Mouse (Mus musculus) heart, postnatal 0 days (tissue): ENCODE measurements at regions not wholly inside any gene's neighbourhood (a gene's known extent, or its start where the extent isn't known, plus 50 kb on each side); places are given as distances from the start of the nearest gene placed in this dataset.
A peak's percentile ranks its signal among the peaks of the same experiment; 100 is the strongest.
"Not testable (repeated sequence)": the region's sequence is repeated elsewhere in the genome, so short reads cannot be mapped to it uniquely, and the experiment has no call there.

Experiments used
- ATAC-seq: fragments of 200-750 bp; cut with Nextera tagmentation; 2 replicates; pipeline ENCODE4 v1.8.0; 2017; ENCODE audit warnings: low read depth, moderate number of reproducible peaks, moderate library complexity; ENCODE audit not compliant: insufficient read depth
- DNase-seq: peaks from one replicate; pipeline ENCODE4 v3.0.0-alpha.2; 2016; ENCODE audit warnings: low spot score
- H3K27ac ChIP-seq: fragments of 300-500 bp; sonication (generic); 2 replicates; pipeline ENCODE4 v1.5.1; 2014; ENCODE audit warnings: low read depth, mild to moderate bottlenecking
- H3K27me3 ChIP-seq: fragments of 300-500 bp; sonication (generic); 2 replicates; pipeline ENCODE4 v1.6.1; 2014; ENCODE audit warnings: low read length, mixed read lengths; ENCODE audit not compliant: control insufficient read depth, insufficient read depth
- H3K36me3 ChIP-seq: fragments of 300-500 bp; sonication (generic); replicated peaks from 2 replicates; pipeline ENCODE4 v1.6.1; 2014; ENCODE audit warnings: low read length, mixed read lengths; ENCODE audit not compliant: control insufficient read depth, insufficient read depth
- H3K4me1 ChIP-seq: fragments of 300-500 bp; sonication (generic); 2 replicates; pipeline ENCODE4 v1.6.1; 2014; ENCODE audit warnings: antibody characterized with exemption; ENCODE audit not compliant: control insufficient read depth, insufficient read depth
- H3K4me2 ChIP-seq: fragments of 300-500 bp; sonication (generic); 2 replicates; pipeline ENCODE4 v1.6.1; 2014; ENCODE audit warnings: low read depth, mild to moderate bottlenecking, low read length, moderate library complexity
- H3K4me3 ChIP-seq: fragments of 300-500 bp; sonication (generic); 2 replicates; pipeline ENCODE4 v1.5.1; 2014; ENCODE audit warnings: low read depth, low read length
- H3K9ac ChIP-seq: fragments of 300-500 bp; sonication (generic); replicated peaks from 2 replicates; pipeline ENCODE4 v1.6.1; 2014; ENCODE audit warnings: low read depth, low read length, mixed read lengths
- H3K9me3 ChIP-seq: fragments of 300-500 bp; sonication (generic); replicated peaks from 2 replicates; pipeline ENCODE4 v1.6.1; 2016; ENCODE audit warnings: low read length; ENCODE audit not compliant: control insufficient read depth
- CTCF ChIP-seq: IDR thresholded peaks from 2 replicates; pipeline ENCODE4 v1.5.1; 2016; ENCODE audit warnings: antibody characterized with exemption, control low read depth, low read depth
- EP300 ChIP-seq: IDR thresholded peaks from 2 replicates; pipeline ENCODE4 v1.6.1; 2016; ENCODE audit warnings: antibody characterized with exemption, low read depth
- WGBS: fragments of 180-500 bp; shearing (Covaris S2); extraction: QIAGEN DNeasy Blood & Tissue Kit; methylation state at CpG from one replicate; pipeline ENCODE4 v1.1.7; 2014; 5-methylcytosine and 5-hydroxymethylcytosine counted together

DNA sequence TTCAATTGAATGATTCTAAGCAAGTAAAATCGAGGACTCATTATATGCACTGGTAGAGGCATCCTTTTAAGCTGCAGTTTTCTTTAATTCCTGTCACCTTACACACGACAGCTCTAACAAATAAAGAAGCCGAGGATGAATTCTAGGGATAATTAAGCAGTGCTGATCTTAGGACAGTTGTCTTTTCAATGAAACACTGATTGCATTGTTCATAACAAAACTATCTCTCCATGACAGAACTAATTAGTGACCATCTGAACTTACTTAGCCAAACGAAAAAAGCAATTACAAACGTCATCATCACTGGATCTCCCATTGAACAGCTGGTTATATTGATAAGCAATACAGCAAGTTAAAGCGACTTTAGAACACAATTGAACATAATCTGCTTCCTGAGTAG is 1579.7 kb upstream of the G6pd2 start:
- Histone ChIP-seq H3K9me3 (no peaks in the 10 kb centered on the region), H3K36me3 (no peaks in the 10 kb centered on the region), H3K4me1 (no peaks in the 10 kb centered on the region), H3K9ac (no peak overlapping the region), H3K4me2 (no peak overlapping the region), H3K4me3 (no peak overlapping the region), H3K27me3 (no peaks in the 10 kb centered on the region), H3K27ac (no peak overlapping the region)
- DNase-seq: no peak
- ATAC-seq: no peak
- 57% methylated on average over 6 of the region's 6 CpGs for WGBS
- no peak for TF ChIP-seq CTCF
- no peak for TF ChIP-seq EP300

DNA sequence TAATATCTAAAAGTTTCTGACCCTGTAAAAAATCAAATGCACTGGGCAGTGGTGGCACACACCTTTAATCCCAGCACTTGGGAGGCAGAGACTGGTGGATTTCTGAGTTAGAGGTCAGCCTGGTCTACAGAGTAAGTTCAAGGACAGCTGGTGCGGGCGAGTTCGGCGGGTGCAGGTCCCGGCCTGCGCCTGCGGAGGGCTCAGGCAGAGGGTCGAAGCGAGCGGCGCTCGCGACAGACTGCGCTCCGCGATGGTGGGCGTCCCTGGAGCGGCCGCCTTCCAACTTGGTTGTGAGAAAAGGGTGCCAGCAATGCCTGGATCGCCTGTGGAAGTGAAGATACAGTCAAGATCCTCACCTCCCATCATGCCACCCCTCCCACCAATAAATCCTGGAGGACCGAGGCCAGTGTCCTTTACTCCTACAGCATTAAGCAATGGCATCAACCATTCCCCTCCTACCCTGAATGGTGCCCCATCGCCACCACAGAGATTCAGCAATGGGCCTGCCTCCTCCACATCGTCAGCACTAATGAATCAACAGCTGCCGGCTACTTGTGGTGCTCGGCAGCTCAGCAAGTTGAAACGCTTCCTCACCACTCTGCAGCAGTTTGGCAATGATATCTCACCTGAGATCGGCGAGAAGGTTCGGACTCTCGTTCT is 1577.3 kb upstream of the G6pd2 start:
- H3K4me1 ChIP-seq, H3K36me3 ChIP-seq, H3K27ac ChIP-seq, DNase-seq, H3K27me3 ChIP-seq, ATAC-seq, H3K4me3 ChIP-seq, H3K9ac ChIP-seq, H3K9me3 ChIP-seq: not testable (repeated sequence)
- 15% methylated on average over 25 of the region's 30 CpGs for WGBS
- H3K4me2 ChIP-seq: peak overlapping the region; percentile 31; the same call in 1 of the 2 replicates

DNA sequence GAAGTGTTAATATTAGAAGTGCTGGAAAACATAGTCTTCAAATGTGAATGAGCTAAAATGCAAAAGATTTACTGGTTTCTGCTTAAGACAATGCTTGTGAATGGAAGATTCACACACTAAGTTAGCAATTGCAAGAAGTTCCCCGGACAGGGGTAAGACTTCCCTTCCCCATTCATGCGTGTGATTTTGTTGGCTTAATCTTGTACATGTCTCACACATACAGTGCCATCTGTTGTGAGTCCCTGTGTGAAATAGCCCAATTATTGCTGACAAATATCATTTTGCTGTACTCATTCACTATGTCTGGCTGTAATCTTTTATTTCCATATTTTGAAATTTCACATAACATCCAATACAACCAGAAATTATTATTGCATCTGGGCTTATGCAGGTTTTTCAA is 1564.4 kb upstream of the G6pd2 start:
- H3K9ac ChIP-seq: no peak overlapping the region
- H3K27me3 ChIP-seq: no peaks in the 10 kb centered on the region
- no peak for TF ChIP-seq CTCF
- no peak for TF ChIP-seq EP300

DNA sequence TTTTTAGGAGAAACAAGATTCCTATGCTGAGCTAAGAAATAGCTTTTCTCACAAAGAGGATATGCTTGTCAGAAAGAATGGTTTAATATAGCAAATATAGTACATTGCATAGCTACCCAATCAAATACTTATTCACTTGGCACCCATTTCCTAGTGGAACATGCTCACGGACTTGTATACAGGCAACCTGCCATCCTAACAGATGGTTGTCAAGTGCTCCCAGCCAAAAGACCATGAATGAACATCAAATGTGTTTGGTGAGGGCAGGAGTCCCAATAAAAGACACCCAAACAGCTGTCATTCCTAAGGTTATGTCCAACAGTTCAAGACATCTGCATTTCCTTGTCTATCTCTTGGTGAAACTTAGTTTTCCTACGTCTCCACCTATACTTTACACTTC is 1531.9 kb upstream of the G6pd2 start:
- no peak for ATAC-seq

More for the DNA sequence above, 1564.4 kb upstream of the G6pd2 start:
- no peaks in the 10 kb centered on the region for H3K36me3 ChIP-seq
- no peak overlapping the region for H3K4me2 ChIP-seq
- no peak overlapping the region for H3K4me3 ChIP-seq
- 73% methylated on average over 2 of the region's 2 CpGs for WGBS
- no peak overlapping the region for H3K27ac ChIP-seq
- DNase-seq (no peak), ATAC-seq (no peak)
- no peaks in the 10 kb centered on the region for H3K9me3 ChIP-seq
- H3K4me1 ChIP-seq: no peaks in the 10 kb centered on the region

More for the DNA sequence above, 1531.9 kb upstream of the G6pd2 start:
- TF ChIP-seq EP300 (no peak), CTCF (no peak)
- DNase-seq: no peak
- no peaks in the 10 kb centered on the region for H3K27me3 ChIP-seq
- H3K4me3 ChIP-seq: no peak overlapping the region
- 79% methylated on average over 2 of the region's 2 CpGs for WGBS
- no peaks in the 10 kb centered on the region for H3K4me1 ChIP-seq
- no peak overlapping the region for H3K4me2 ChIP-seq
- H3K27ac ChIP-seq: no peak overlapping the region
- no peak overlapping the region for H3K9ac ChIP-seq
- no peaks in the 10 kb centered on the region for H3K9me3 ChIP-seq
- no peaks in the 10 kb centered on the region for H3K36me3 ChIP-seq
